Comparison of ENCODE assay signal across 16 mouse cellular contexts in genomic region chr1:147047714-147048113, GRCm38 (mm10).
"Had no signal": no experiment of that assay in that cellular context is flagged by ENCODE, and none has a peak within 500 bp of the region (broad histone marks: within the 10 kb centered on the region; RNA-seq: fewer than 3 reads in every experiment).

No protein-coding gene starts in this region.

- H3K27ac ChIP-seq: kidney, embryonic 15.5 days; left cerebral cortex, adult 2 months; liver, embryonic 13.5 days; stomach, postnatal 0 days had no signal

- H3K4me3 ChIP-seq: kidney, embryonic 15.5 days; left cerebral cortex, adult 2 months; liver, embryonic 13.5 days had no signal

- H3K27me3 ChIP-seq: kidney, embryonic 15.5 days; liver, embryonic 13.5 days had no signal

- H3K4me1 ChIP-seq: kidney, embryonic 15.5 days; liver, embryonic 13.5 days had no signal

- H3K4me2 ChIP-seq: kidney, embryonic 15.5 days; liver, embryonic 13.5 days had no signal

- H3K9me3 ChIP-seq: kidney, embryonic 15.5 days; liver, embryonic 13.5 days had no signal

- H3K36me3 ChIP-seq: kidney, embryonic 15.5 days; liver, embryonic 13.5 days had no signal

- DNase-seq: kidney, adult 11 months; kidney, adult 8-10 months; kidney, postnatal 10 days; kidney, postnatal 36 days; layer of hippocampus, postnatal 36 days; liver, embryonic 13.5 days; lung, adult 2 months; lung, postnatal 14 days; lung, postnatal 4 days; right cerebral cortex, postnatal 4 days; thymus, adult 2 months; thymus, postnatal 14 days; thymus, postnatal 4 days had no signal

- H3K9ac ChIP-seq: kidney, embryonic 15.5 days; liver, embryonic 13.5 days had no signal
